Mouse (Mus musculus) midbrain, embryonic 15.5 days (tissue): Measurements from ENCODE around the gene Tapt1. TPM values are rescaled to one million over a fixed set of nuclear protein-coding genes. Genes with fewer than 3 reads are reported as not detected.
"Not testable (repeated sequence)": the region's sequence is repeated elsewhere in the genome, so short reads cannot be mapped to it uniquely, and the experiment has no call there.

Source experiments
- ATAC-seq: fragments of 200-750 bp; cut with Nextera tagmentation; replicated peaks from 2 replicates; pipeline ENCODE4 v1.8.0; 2017; ENCODE audit warnings: moderate TSS enrichment
- H3K27ac ChIP-seq: fragments of 300-500 bp; sonication (generic); 2 replicates; pipeline ENCODE4 v1.5.1; 2015; ENCODE audit warnings: mild to moderate bottlenecking, inconsistent platforms
- H3K27me3 ChIP-seq: fragments of 300-500 bp; sonication (generic); replicated peaks from 2 replicates; pipeline ENCODE4 v1.6.1; 2015; ENCODE audit warnings: inconsistent platforms
- H3K36me3 ChIP-seq: fragments of 300-500 bp; sonication (generic); replicated peaks from 2 replicates; pipeline ENCODE4 v1.6.1; 2015; ENCODE audit warnings: inconsistent platforms
- H3K4me1 ChIP-seq: fragments of 300-500 bp; sonication (generic); 2 replicates; pipeline ENCODE4 v1.6.1; 2015; ENCODE audit warnings: inconsistent platforms
- H3K4me2 ChIP-seq: fragments of 300-500 bp; sonication (generic); 2 replicates; pipeline ENCODE4 v1.6.1; 2015; ENCODE audit warnings: inconsistent platforms, mild to moderate bottlenecking, moderate library complexity
- H3K4me3 ChIP-seq: fragments of 300-500 bp; sonication (generic); 2 replicates; pipeline ENCODE4 v1.5.1; 2015; ENCODE audit warnings: mild to moderate bottlenecking, inconsistent platforms
- H3K9ac ChIP-seq: fragments of 300-500 bp; sonication (generic); 2 replicates; pipeline ENCODE4 v1.6.1; 2015; ENCODE audit warnings: mild to moderate bottlenecking, inconsistent platforms
- H3K9me3 ChIP-seq: fragments of 300-500 bp; sonication (generic); 2 replicates; pipeline ENCODE4 v1.6.1; 2016; ENCODE audit warnings: inconsistent platforms
- WGBS: fragments of 180-500 bp; shearing (Covaris S2); methylation state at CpG from one replicate; pipeline ENCODE4 v1.1.7; 2015; ENCODE audit warnings: mixed read lengths; 5-methylcytosine and 5-hydroxymethylcytosine counted together
- polyA plus RNA-seq: library from polyadenylated mRNA; unstranded; fragments of >200 nt; fragmentation: Nextera tagmentation; extraction: Ambion mirVana; gene quantifications from 2 replicates; pipeline ENCODE4 v1.2.1, GENCODE M21; 2015

Gene Tapt1
- 32.3 and 33.2 TPM in 2 replicates for polyA plus RNA-seq

- H3K9me3 ChIP-seq: no peaks in the 10 kb centered on the region
- H3K4me1 ChIP-seq: peaks cover 38% of the 10 kb centered on the region
- WGBS: under 1% methylated on average over 110 of the region's 121 CpGs
- H3K4me3 ChIP-seq: peak within 1 kb of the TSS; percentile 87
- H3K4me2 ChIP-seq: peak within 1 kb of the TSS; percentile 84
- peak; percentile 98 for ATAC-seq
- peak within 1 kb of the TSS; percentile 87 for H3K9ac ChIP-seq
- H3K27ac ChIP-seq: peak within 1 kb of the TSS; percentile 94
- no peaks in the 10 kb centered on the region for H3K36me3 ChIP-seq
- no peaks in the 10 kb centered on the region for H3K27me3 ChIP-seq
Measured at GRCm38 (mm10) chr5:44226521-44227461, at the start of gene Tapt1. Gene Tapt1, minus strand, starts transcription at chr5:44226626.

DNA sequence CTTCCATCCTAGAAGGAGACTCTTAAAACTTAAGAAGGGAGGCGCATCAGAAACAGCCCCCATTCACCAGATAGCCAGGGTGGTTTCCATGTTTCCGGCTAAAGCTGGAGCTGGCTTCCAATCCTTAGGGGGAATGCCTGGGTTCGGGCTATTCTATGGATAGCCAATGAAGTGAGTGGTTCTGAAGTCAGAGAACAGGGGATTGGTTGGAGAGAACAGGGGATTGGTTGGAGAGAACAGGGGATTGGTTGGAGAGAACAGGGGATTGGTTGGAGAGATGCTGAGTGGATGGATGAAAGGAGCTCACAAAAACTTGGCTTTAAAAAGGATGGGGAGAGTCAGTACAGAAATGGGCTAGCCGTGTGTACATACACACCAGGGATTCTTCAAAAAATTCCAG is 45.1 kb upstream of the Tapt1 start:
- Histone ChIP-seq H3K9me3 (no peaks in the 10 kb centered on the region), H3K9ac (no peak overlapping the region), H3K4me3 (no peak overlapping the region), H3K4me2 (no peak overlapping the region), H3K27me3 (no peaks in the 10 kb centered on the region), H3K27ac (no peak overlapping the region), H3K4me1 (no peaks in the 10 kb centered on the region), H3K36me3 (no peaks in the 10 kb centered on the region)
- 90% methylated on average over 4 of the region's 4 CpGs for WGBS
- ATAC-seq: no peak

- H3K27me3 ChIP-seq, ATAC-seq, H3K4me2 ChIP-seq, H3K27ac ChIP-seq, H3K36me3 ChIP-seq, H3K9me3 ChIP-seq, H3K9ac ChIP-seq, H3K4me3 ChIP-seq, H3K4me1 ChIP-seq: not testable (repeated sequence)
- WGBS: 51% methylated on average over 2 of the region's 3 CpGs
Measured at GRCm38 (mm10) chr5:44268524-44268923, 42.1 kb upstream of the Tapt1 start.

GRCm38 (mm10) chr5:44261691-44262090 is 35.3 kb upstream of the Tapt1 start:
- 70% methylated on average over 5 of the region's 5 CpGs for WGBS
- no peak overlapping the region for H3K27ac ChIP-seq
- H3K9me3 ChIP-seq: no peaks in the 10 kb centered on the region
- no peaks in the 10 kb centered on the region for H3K27me3 ChIP-seq
- no peaks in the 10 kb centered on the region for H3K36me3 ChIP-seq
- H3K4me3 ChIP-seq: no peak overlapping the region
- ATAC-seq: no peak
- H3K9ac ChIP-seq: no peak overlapping the region
- no peak overlapping the region for H3K4me2 ChIP-seq
- H3K4me1 ChIP-seq: no peaks in the 10 kb centered on the region

DNA sequence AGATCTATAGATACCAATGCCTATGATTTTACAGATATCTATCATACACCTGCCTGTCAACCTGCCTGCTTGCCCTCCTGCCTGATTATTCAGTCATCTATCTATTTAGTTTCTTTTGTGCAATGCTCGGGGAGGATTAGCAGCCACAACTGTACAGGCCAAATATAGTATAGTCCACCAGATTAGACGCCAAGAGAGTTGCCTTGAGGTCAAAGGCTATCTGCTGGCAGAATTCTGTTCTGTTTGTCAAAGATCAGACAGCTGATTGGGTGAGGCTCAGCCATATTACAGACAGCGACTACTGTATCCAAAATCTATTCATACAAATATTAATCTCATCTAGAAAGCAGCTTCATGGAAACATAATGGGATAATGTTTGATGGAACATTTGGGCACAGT is 34.7 kb upstream of the Tapt1 start:
- no peaks in the 10 kb centered on the region for H3K27me3 ChIP-seq
- no peak overlapping the region for H3K4me2 ChIP-seq
- no peak overlapping the region for H3K4me3 ChIP-seq
- no peak for ATAC-seq
- H3K9ac ChIP-seq: no peak overlapping the region
- no peaks in the 10 kb centered on the region for H3K4me1 ChIP-seq
- no peak overlapping the region for H3K27ac ChIP-seq
- no peaks in the 10 kb centered on the region for H3K9me3 ChIP-seq
- 75% methylated on average over 3 of the region's 3 CpGs for WGBS
- no peaks in the 10 kb centered on the region for H3K36me3 ChIP-seq

GRCm38 (mm10) chr5:44259678-44260077 is 33.3 kb upstream of the Tapt1 start:
- Histone ChIP-seq H3K9me3 (no peaks in the 10 kb centered on the region), H3K27me3 (no peaks in the 10 kb centered on the region), H3K36me3 (no peaks in the 10 kb centered on the region), H3K4me1 (no peaks in the 10 kb centered on the region), H3K27ac (no peak overlapping the region), H3K4me3 (no peak overlapping the region), H3K9ac (no peak overlapping the region), H3K4me2 (no peak overlapping the region)
- no peak for ATAC-seq
- 77% methylated on average over 3 of the region's 3 CpGs for WGBS

- H3K9me3 ChIP-seq: no peaks in the 10 kb centered on the region
- H3K4me3 ChIP-seq: no peak overlapping the region
- H3K9ac ChIP-seq: no peak overlapping the region
- no peaks in the 10 kb centered on the region for H3K27me3 ChIP-seq
- no peak for ATAC-seq
- WGBS: 44% methylated on average over 1 of the region's 1 CpGs
- no peaks in the 10 kb centered on the region for H3K4me1 ChIP-seq
- no peak overlapping the region for H3K4me2 ChIP-seq
- no peak overlapping the region for H3K27ac ChIP-seq
- H3K36me3 ChIP-seq: no peaks in the 10 kb centered on the region
Measured at GRCm38 (mm10) chr5:44258163-44258562, 31.7 kb upstream of the Tapt1 start.

DNA sequence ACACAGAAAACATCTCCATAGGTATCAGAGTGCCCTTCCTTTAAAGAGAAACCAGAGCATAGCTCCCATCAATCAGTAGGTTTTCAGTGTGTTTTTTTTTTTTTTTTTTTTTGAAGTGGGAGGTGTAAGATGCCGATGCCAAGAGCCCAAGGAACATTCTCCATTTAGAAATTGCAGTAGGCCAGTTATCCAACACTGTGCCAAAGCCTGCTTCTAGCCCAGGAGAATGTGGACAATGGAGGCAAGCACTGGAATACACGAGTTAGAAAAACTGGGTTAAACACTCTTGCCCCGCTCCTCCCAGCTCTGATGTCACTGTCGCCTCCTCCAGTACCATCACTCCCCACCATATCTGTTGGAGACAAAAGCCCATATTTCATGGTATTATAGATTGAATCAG is 31.0 kb upstream of the Tapt1 start:
- Histone ChIP-seq H3K27me3 (no peaks in the 10 kb centered on the region), H3K4me1 (no peaks in the 10 kb centered on the region), H3K27ac (no peak overlapping the region), H3K4me3 (no peak overlapping the region), H3K4me2 (no peak overlapping the region), H3K36me3 (no peaks in the 10 kb centered on the region), H3K9ac (no peak overlapping the region), H3K9me3 (no peaks in the 10 kb centered on the region)
- ATAC-seq: no peak
- WGBS: 88% methylated on average over 4 of the region's 4 CpGs

DNA sequence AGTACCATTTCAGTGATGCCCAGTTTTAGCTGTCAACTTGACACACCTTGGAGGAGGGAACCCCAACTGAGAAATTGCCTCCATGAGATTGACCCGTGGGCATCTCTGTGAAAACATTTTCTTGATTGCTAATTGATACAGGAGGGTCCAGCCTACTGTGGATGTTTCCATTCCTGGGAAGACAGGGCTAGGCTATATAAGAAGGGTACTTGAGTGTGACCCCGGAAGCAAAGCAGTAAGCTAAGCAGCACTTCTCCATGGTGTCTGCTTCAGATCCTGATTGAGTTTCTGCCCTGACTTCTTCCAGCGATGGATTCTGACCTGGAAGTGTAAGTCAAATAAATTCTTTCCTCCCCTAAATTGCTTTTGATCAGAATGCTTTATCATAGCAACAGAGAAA is 30.1 kb upstream of the Tapt1 start:
- no peaks in the 10 kb centered on the region for H3K9me3 ChIP-seq
- H3K27me3 ChIP-seq: no peaks in the 10 kb centered on the region
- WGBS: 85% methylated on average over 3 of the region's 3 CpGs
- H3K36me3 ChIP-seq: no peaks in the 10 kb centered on the region
- no peak for ATAC-seq
- no peak overlapping the region for H3K4me3 ChIP-seq
- H3K4me2 ChIP-seq: no peak overlapping the region
- H3K27ac ChIP-seq: no peak overlapping the region
- H3K4me1 ChIP-seq: no peaks in the 10 kb centered on the region
- no peak overlapping the region for H3K9ac ChIP-seq

DNA sequence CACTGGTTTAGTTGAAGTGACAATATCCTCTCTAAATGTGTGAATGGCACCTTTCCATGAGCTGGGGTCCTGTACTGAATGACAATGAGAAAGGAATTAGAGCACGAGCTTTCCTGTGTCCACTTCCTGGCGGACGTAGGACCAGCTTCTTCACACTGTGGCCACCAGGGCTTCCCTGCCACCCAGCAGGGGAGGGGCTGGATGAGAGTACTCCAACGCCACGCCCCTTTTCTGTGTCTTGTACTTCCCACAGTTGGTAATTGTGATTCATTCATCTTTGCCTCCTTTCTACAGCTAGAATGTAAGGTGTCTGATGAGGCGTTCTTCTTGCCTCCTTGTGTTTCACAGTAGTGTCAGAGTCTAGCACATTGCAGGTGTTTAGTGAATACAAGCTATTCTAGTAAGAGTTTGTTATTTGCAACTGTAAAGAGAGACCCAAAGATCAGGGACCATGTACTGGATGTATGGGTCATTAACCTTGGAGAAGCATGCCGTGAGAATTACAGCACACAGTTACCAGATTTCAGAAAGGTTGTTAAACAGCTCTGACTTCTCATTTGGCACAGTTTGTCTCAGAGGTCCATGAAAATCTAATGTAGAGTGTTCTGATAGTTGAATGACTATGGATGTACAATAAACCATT is 29.5 kb upstream of the Tapt1 start:
- H3K4me1 ChIP-seq: no peaks in the 10 kb centered on the region
- H3K9me3 ChIP-seq: no peaks in the 10 kb centered on the region
- no peak for ATAC-seq
- no peak overlapping the region for H3K9ac ChIP-seq
- WGBS: 81% methylated on average over 7 of the region's 7 CpGs
- no peak overlapping the region for H3K27ac ChIP-seq
- no peak overlapping the region for H3K4me3 ChIP-seq
- no peak overlapping the region for H3K4me2 ChIP-seq
- H3K27me3 ChIP-seq: no peaks in the 10 kb centered on the region
- H3K36me3 ChIP-seq: no peaks in the 10 kb centered on the region

- Histone ChIP-seq H3K36me3 (no peaks in the 10 kb centered on the region), H3K9ac (no peak overlapping the region), H3K4me1 (no peaks in the 10 kb centered on the region), H3K4me2 (no peak overlapping the region), H3K27ac (no peak overlapping the region), H3K9me3 (no peaks in the 10 kb centered on the region), H3K27me3 (no peaks in the 10 kb centered on the region), H3K4me3 (no peak overlapping the region)
- ATAC-seq: no peak
- WGBS: 86% methylated on average over 6 of the region's 6 CpGs
Measured at GRCm38 (mm10) chr5:44253449-44253848, 27.0 kb upstream of the Tapt1 start.

DNA sequence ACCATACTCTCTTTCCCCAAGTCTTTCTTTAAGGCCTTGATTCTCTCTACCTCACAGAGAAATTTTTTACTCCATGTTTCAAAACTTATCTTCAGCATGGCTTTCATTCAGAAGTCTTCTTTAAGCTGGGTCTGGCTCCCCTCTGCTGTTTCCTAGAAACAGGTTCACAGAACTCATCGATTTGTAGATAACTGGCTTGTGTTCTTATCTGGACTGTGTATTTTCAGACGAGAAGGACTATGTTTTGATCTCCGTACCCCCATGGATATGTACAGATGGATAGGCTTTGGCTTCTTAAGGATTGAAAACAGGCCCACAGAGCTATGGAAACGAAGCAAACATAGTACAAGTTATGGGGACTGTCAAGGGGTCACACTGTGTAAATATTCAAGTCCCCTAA is 26.0 kb upstream of the Tapt1 start:
- no peak overlapping the region for H3K4me3 ChIP-seq
- 79% methylated on average over 4 of the region's 4 CpGs for WGBS
- H3K36me3 ChIP-seq: no peaks in the 10 kb centered on the region
- no peak overlapping the region for H3K9ac ChIP-seq
- H3K27me3 ChIP-seq: no peaks in the 10 kb centered on the region
- no peak overlapping the region for H3K27ac ChIP-seq
- H3K4me1 ChIP-seq: no peaks in the 10 kb centered on the region
- H3K4me2 ChIP-seq: no peak overlapping the region
- H3K9me3 ChIP-seq: no peaks in the 10 kb centered on the region
- ATAC-seq: no peak
